Mouse (Mus musculus) duodenum, adult 2 months (tissue): ENCODE data around the gene Kcnmb4. TPM values are rescaled to one million over a fixed set of nuclear protein-coding genes. Genes with fewer than 3 reads are reported as not detected.

Experiments used
- polyA plus RNA-seq: library from polyadenylated mRNA; depleted of rRNA; stranded (reverse); fragments of >200 nt; gene quantifications from 2 replicates; pipeline ENCODE4 v1.2.3, GENCODE M21; 2012; ENCODE audit warnings: low replicate concordance; rRNA removed

The Kcnmb4 gene
- 5.8 and 9.2 TPM in 2 replicates for polyA plus RNA-seq

DNA sequence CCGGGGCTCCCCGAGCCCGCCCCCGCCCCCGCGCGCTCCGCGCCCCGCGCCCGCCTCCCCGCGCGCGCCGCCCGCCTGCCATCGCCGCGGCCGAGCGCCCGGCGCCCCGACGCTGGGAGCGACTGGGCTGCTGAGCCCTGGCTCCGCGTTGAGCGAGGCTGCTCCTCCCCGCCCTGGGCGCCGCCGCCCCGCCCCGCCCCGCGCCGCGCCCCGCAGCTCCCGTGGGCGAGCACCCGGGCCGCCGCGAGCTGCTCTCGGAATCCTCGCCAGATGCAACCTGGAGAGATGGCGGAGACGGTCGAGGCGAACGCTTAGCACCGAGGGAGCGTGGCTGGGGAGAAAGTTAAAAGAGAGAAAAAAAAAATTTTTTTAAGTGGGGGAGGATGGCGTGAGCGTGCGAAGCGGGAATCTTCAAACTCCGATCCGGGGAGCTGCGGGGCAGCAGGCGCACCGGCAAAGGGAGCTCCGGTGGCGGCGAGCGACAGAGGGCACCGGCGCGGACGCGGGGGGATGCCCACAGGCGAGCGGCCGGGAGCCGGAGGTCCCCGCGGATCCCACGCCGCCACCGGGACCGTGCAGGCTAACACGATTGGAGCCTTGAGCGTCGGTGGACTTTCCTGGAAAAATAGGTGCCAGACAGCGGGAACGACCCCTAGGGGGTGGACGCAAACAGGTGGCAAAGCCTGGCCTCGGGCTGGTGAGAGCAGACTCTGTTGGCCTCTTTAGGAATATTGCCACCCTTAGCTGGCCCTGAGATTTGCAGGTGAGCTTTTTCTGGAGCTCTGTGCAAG lies at the start of gene Kcnmb4:
TSS of gene Kcnmb4 (minus strand) at position 120 of the 791 bp plus-strand sequence.

Other genes with a start within 250 kb of the Kcnmb4 start
- gene Ptprb, start 198.4 kb downstream of the Kcnmb4 start, polyA plus RNA-seq, result 0.90 and 0.99 TPM in 2 replicates
- 4.4 and 7.2 TPM in 2 replicates for gene Cnot2, start 107.6 kb upstream of the Kcnmb4 start, polyA plus RNA-seq